23 mouse cellular contexts compared by ENCODE assay signal in the genomic region with DNA sequence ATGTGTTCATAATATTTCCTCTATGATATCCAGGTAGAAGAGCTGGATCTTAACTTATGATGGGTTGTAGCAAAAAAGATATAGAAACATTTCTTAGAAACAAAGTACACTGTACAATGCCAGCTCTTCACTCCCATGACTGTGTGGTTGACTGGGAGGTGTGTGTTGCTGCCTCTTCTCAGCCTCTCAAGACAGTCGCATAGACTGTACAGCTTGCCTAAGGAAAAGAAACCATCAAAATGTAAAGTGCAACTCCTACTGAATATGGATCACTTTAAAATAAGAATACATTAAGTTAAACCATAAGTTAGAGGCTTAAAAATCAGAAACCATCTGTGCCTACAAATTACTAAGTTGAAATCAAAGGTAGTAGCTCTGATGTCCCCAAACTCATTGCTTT.
DNase-seq lines count a peak whose midpoint lies in the region; ATAC-seq and TF ChIP-seq lines count a peak whose summit lies in the region.
"Had no signal": no experiment of that assay in that cellular context is flagged by ENCODE, and none has a peak within 500 bp of the region (broad histone marks: within the 10 kb centered on the region; RNA-seq: fewer than 3 reads in every experiment).

No protein-coding gene starts in this region.

- H3K36me3 ChIP-seq in forebrain, embryonic 16.5 days (ENCODE audit: control insufficient read depth, insufficient read depth), result no peaks in the 10 kb centered on the region
- H3K36me3 ChIP-seq in forebrain, embryonic 13.5 days (ENCODE audit: poor library complexity, severe bottlenecking), result no peaks in the 10 kb centered on the region
- no peaks in the 10 kb centered on the region for H3K36me3 ChIP-seq in forebrain, postnatal 0 days (ENCODE audit: insufficient read depth)
- H3K36me3 ChIP-seq in forebrain, embryonic 12.5 days (replicated peaks), result no peaks in the 10 kb centered on the region
- H3K36me3 ChIP-seq: G1E had no signal

- no peak overlapping the region for H3K4me2 ChIP-seq in forebrain, embryonic 16.5 days (ENCODE audit: low read length)
- H3K4me2 ChIP-seq in forebrain, embryonic 13.5 days, result no peak overlapping the region
- H3K4me2 ChIP-seq in forebrain, postnatal 0 days (ENCODE audit: low read depth), result no peak overlapping the region
- H3K4me2 ChIP-seq in forebrain, embryonic 12.5 days, result no peak overlapping the region

- no peak for TF ChIP-seq CTCF in forebrain, postnatal 0 days (IDR thresholded peaks at IDR 0.05; ENCODE audit: low read depth)

- H3K4me1 ChIP-seq in forebrain, embryonic 16.5 days (replicated peaks; ENCODE audit: control insufficient read depth, insufficient read depth, low read length), result no peaks in the 10 kb centered on the region
- H3K4me1 ChIP-seq in forebrain, embryonic 13.5 days, result no peaks in the 10 kb centered on the region
- H3K4me1 ChIP-seq in forebrain, postnatal 0 days (ENCODE audit: insufficient read depth), result no peaks in the 10 kb centered on the region
- H3K4me1 ChIP-seq in forebrain, embryonic 12.5 days, result no peaks in the 10 kb centered on the region

- 92% methylated on average over 1 of the region's 1 CpGs for WGBS in forebrain, embryonic 16.5 days
- WGBS in forebrain, embryonic 13.5 days, result 93% methylated on average over 1 of the region's 1 CpGs
- WGBS in forebrain, postnatal 0 days, result 53% methylated on average over 1 of the region's 1 CpGs
- WGBS in forebrain, embryonic 12.5 days, result 97% methylated on average over 1 of the region's 1 CpGs

- H3K4me3 ChIP-seq in forebrain, embryonic 16.5 days (replicated peaks; ENCODE audit: low read length), result no peak overlapping the region
- H3K4me3 ChIP-seq in forebrain, embryonic 13.5 days, result no peak overlapping the region
- H3K4me3 ChIP-seq in forebrain, postnatal 0 days (ENCODE audit: low read depth, low read length), result no peak overlapping the region
- H3K4me3 ChIP-seq in forebrain, embryonic 12.5 days (replicated peaks), result no peak overlapping the region

- no peak overlapping the region for H3K9ac ChIP-seq in forebrain, embryonic 16.5 days (replicated peaks; ENCODE audit: low read depth, low read length)
- no peak overlapping the region for H3K9ac ChIP-seq in forebrain, embryonic 13.5 days
- H3K9ac ChIP-seq in forebrain, postnatal 0 days, result no peak overlapping the region
- H3K9ac ChIP-seq in forebrain, embryonic 12.5 days, result no peak overlapping the region

- DNase-seq in forebrain, postnatal 0 days, result no peak
- no peak for DNase-seq in frontal cortex, postnatal 25 days (ENCODE audit: low spot score in 2 of 2)
- DNase-seq in brain, adult 2 months (ENCODE audit: low read depth, low spot score), result peak; percentile 16
- DNase-seq in embryo, embryonic 11 days, result no peak
- DNase-seq: adrenal gland, adult 2 months; adrenal gland, adult 8-10 months; adrenal gland, postnatal 10 days; adrenal gland, postnatal 14 days; adrenal gland, postnatal 25 days; adrenal gland, postnatal 36 days; B cell, adult 2 months; cerebellum, adult 11 months; cerebellum, adult 11-12 months; cerebellum, adult 18-20 months had no signal

- no peak overlapping the region for H3K27ac ChIP-seq in forebrain, embryonic 16.5 days (ENCODE audit: low read length)
- H3K27ac ChIP-seq in forebrain, embryonic 13.5 days, result no peak overlapping the region
- H3K27ac ChIP-seq in forebrain, postnatal 0 days (ENCODE audit: low read depth, low read length), result no peak overlapping the region
- H3K27ac ChIP-seq in forebrain, embryonic 12.5 days, result no peak overlapping the region

- no peaks in the 10 kb centered on the region for H3K9me3 ChIP-seq in forebrain, embryonic 16.5 days (ENCODE audit: control insufficient read depth, low read length)
- no peaks in the 10 kb centered on the region for H3K9me3 ChIP-seq in forebrain, embryonic 13.5 days (replicated peaks)
- H3K9me3 ChIP-seq in forebrain, postnatal 0 days (ENCODE audit: low read length), result no peaks in the 10 kb centered on the region
- H3K9me3 ChIP-seq in forebrain, embryonic 12.5 days, result no peaks in the 10 kb centered on the region
- H3K9me3 ChIP-seq: G1E had no signal

- no peaks in the 10 kb centered on the region for H3K27me3 ChIP-seq in forebrain, embryonic 16.5 days (replicated peaks; ENCODE audit: control insufficient read depth, insufficient read depth, low read length)
- no peaks in the 10 kb centered on the region for H3K27me3 ChIP-seq in forebrain, embryonic 13.5 days
- no peaks in the 10 kb centered on the region for H3K27me3 ChIP-seq in forebrain, postnatal 0 days (ENCODE audit: insufficient read depth, low read length)
- no peaks in the 10 kb centered on the region for H3K27me3 ChIP-seq in forebrain, embryonic 12.5 days
- H3K27me3 ChIP-seq: CH12.LX, Patski had no signal

- ATAC-seq in forebrain, embryonic 16.5 days, result peak; percentile 50; the same call in 1 of the 2 replicates
- no peak for ATAC-seq in forebrain, embryonic 13.5 days
- ATAC-seq in forebrain, postnatal 0 days, result peak; percentile 71
- no peak for ATAC-seq in forebrain, embryonic 12.5 days (ENCODE audit: low FRiP score)
- ATAC-seq in frontal cortex, adult (ENCODE audit: low TSS enrichment), result peak; percentile 87
- ATAC-seq: activated CD4-positive, CD25-positive, alpha-beta regulatory T cell, adult 4 months; CD4-positive, CD25-positive, alpha-beta regulatory T cell, adult 4 months; Patski had no signal

Comparison
In these comparisons a context has a peak if more than half of its experiments do, and no peak if none do; other contexts are left out.
1. ATAC-seq: peak in forebrain, embryonic 16.5 days (single experiment), forebrain, postnatal 0 days (single experiment) and frontal cortex, adult (single experiment); none in forebrain, embryonic 13.5 days (single experiment) and forebrain, embryonic 12.5 days (single experiment).